Mouse (Mus musculus): ENCODE measurements around the gene Actn3.
"Not testable (repeated sequence)": the region's sequence is repeated elsewhere in the genome, so short reads cannot be mapped to it uniquely, and the experiment has no call there.

Actn3 gene

DNA sequence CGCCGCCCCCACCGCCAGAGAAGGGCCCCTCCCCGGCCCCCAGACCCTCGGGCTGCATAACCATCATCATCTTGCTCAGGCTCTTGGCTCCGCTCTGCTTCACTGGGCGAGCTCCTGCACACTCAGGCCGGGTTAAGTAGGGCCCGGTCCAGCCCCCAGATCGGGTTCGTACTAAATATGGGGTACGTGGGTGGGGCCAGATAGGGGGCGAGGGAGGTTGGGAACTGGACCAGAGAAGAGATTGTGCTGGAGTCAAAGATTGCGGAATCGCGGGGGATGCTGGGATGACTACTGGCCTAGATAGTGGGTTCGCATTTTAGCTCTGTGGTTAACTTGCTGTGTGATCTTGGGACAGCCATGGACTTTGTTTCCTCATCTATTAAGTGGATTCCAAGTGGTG, at the start of gene Actn3:
TSS of gene Actn3 (minus strand) at position 125 of the 400 bp plus-strand sequence.
- no peak for DNase-seq (ENCODE audit: low read depth, low spot score)

DNA sequence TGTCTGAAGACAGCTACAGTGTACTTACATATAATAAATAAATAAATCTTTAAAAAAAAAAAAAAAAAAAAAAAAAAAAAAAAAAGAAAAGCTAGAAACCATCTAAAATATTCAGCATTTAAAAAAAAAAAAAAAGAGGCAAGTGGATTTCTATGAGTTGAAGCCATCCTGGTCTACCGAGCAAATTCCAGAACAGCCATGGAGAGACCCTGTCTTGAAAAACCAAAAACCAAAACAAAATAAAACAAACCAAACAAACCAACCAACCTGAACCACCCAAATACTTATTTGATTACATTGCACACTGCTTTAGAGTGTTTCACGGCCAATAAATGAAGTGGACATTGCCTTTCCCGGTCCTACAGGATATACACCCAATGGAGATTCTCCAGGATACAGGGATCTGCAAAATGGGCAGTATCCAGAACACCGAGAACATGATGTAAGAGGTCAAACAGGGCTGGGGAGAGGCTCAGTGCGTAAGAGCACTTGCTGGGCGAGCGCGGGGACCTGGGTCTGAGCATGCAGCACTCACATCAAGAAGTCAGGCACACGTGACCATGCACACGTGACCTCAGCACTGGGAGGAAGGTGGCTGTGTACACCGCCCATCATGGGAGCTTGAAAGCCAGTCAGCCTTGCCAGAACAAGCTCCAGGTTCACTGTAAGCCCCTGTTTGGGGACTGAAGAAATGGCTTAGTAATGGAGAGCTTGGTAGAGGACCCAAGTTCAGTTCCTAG, 47.6 kb upstream of the Actn3 start:
- no peak for DNase-seq (ENCODE audit: low read depth, low spot score)

DNA sequence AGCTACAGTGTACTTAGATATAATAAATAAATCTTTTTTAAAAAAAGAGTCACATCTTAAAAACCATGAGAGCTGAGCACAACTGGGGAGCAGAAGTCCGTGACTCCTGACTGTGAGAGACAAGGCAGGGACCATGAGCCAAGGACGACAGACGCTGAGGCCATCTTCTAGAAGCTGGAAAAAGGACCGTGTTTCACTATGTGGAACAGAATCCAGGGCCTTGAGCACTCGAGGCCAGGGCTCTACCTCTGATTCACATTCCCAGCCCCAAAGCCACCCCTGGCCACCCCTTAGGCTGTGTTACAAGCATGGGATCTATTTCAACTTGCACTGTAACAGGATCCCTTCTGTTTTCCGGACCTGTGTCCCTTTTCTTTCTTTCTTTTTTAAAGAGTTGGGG, 41.9 kb upstream of the Actn3 start:
- DNase-seq (ENCODE audit: low read depth, low spot score), result no peak

DNA sequence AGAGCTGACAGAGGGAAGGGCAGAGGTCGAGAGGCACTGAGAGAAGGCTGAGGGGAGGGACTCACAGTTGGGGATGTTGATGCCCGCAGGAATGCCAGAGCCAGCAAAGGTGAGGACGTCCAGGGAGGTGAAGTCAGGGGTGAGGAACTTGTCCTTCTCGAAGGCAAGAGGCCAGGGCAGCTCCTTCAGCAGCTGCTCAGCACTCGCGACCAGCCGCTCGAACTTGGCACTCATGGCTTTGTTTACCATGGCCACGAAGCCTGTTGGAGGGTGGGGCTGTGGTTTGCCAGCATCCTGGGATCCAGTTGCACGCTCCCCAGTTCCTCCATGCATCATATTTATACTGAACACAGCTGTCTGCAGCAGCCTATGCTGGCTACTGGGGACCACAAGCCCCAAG, 39.1 kb upstream of the Actn3 start:
- DNase-seq (ENCODE audit: low read depth, low spot score), result no peak

DNA sequence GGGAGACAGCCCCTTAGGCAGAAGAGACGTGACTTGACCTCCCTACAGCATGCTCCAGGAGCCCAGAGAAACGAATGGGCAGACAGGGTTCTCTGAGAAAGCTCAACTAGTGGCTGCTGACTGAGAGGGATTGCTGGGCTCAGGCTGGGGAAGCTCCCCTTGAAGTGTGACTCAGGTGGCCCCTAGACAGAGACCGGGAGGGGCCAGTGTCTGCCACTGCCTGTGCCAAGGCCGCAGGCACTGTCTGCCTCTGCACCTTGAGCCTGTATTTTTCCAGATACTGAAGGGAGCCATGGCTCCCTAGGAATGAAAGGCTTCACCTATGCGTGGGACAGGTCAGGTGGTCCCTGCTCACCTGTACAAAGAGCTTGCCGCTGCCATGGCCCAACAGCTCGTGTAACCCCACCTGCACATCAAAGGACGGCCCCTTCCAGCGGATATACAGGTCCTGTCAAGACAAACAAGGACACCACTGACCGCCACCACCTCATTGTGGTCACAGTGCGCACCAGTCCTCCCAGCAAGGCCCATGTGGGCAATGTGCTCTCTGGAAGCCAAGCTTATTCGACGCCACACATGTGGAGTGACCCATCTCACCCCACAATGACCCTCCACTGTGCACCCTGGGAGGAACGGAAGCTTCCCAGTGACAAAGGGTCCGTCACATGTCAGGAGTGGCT, 38.4 kb upstream of the Actn3 start:
- no peak for DNase-seq (ENCODE audit: low read depth, low spot score)

DNA sequence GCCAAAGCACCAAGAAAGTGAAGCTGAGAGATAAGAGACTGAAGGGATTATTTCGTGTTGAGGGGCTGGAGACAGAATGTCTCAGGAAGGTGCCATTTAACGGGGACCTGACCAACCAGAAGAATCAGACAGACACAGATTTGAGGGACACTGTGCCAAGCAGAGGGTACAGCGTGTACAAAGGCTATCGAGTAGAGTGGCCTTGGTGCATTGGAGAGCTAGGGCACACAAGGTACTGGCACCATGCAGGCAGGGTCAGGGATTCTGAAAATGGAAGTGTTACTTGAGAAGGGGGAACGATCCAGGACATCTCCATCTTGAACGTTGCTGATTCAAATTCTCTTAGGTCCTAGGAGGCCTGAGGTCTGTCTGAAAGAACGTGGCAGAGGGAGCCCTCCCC, 31.7 kb upstream of the Actn3 start:
- no peak for DNase-seq (ENCODE audit: low read depth, low spot score)

DNA sequence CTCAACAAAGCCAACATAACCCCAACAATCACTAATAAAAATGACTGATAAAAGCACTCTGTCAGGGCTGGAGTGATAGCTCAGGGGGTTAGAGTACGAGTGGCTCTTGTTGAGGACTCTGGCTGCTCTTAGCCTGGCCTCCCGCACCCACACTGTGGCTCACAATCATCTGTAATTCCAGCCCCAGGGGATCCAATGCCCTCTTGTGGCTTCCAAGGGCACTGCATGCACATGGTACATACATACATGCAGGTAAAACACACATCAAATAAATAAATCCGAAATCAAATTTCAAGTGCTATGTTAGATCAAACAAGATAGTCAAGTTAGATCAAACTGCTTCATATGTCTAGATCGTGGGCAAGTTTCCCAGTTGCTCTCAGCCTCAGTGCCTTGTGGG, 30.4 kb upstream of the Actn3 start:
- DNase-seq (ENCODE audit: low read depth, low spot score), result no peak

DNA sequence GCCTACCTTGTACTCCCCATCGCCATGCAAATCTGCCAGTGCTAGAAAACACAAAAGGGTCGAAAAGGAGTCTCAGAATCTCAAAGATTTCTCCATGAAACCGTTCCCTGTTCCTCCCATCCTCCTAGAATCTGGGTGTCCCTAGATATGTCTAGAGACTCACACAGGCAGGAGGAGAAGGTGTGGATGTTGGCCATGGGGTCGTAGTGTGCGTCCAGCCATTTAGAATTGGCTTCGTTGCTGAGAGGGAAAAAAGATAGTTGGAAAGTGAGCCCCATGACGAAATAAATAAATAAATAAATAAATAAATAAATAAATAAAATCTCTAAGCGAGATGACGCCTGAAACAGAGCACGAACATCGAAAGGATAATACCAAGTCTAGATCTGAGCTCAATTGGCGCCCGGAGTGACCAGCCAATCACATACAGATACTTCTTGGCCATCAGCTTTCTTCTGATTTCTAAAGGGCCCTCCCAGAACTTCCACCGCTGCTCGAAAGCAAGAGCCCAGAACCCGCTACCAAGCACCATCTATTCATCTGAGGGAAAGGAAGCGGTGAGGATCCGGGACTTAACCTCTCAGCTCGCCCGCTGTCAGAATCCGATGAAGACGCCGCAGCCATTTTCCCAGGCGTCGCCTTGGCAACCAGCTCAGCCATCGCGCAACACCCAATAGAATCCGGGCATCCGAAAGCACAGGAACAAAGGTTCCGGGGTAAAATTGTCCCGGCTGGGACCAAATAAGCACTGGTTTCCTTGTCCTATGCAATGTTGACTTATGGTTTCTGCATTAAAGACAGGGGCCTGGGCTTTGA, 28.5 kb upstream of the Actn3 start, which contains the start of gene Bbs1:
TSS of gene Bbs1 (minus strand) at position 650 of the 816 bp plus-strand sequence.
- peak; percentile 75 for DNase-seq (ENCODE audit: low read depth, low spot score)

DNA sequence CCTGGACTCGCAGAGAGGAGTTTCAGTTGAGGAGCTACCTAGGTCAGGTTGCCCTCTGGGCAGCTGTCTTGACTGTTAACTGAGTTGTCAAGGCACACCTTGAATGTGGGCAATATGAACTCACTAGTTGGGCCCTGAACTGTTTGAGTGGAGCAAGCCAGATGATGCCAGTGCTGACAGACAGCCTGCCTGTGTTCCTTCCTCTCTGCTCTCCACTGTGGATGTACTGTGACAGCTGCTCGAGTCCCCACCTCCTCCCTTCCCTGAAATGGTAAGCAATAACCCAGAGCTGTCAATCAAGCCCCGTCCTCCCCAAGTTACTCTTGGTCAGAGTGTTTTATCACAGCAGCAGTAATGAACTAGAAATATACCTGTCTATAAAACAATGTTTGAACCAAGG, 22.2 kb upstream of the Actn3 start:
- DNase-seq (ENCODE audit: low read depth, low spot score), result no peak

DNA sequence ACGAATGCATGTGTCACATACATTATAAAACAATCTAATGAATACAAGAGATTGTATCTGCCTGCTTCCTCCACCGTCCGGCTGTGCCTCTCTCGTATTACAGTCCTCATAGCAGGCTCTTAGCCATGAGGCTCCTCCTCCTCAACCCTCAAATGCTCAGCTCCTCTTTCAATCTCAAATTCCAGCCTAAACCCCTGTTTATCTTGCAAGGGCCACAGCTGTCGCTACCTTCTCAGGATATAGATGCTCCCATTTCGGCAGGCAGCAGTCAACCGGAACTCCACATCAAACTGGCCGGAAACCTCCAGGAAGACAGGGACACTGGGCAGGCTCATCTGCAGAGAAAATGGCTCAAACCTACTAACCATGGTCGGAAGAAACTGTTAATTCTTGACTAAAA, 21.3 kb upstream of the Actn3 start:
- DNase-seq (ENCODE audit: low read depth, low spot score), result no peak

DNA sequence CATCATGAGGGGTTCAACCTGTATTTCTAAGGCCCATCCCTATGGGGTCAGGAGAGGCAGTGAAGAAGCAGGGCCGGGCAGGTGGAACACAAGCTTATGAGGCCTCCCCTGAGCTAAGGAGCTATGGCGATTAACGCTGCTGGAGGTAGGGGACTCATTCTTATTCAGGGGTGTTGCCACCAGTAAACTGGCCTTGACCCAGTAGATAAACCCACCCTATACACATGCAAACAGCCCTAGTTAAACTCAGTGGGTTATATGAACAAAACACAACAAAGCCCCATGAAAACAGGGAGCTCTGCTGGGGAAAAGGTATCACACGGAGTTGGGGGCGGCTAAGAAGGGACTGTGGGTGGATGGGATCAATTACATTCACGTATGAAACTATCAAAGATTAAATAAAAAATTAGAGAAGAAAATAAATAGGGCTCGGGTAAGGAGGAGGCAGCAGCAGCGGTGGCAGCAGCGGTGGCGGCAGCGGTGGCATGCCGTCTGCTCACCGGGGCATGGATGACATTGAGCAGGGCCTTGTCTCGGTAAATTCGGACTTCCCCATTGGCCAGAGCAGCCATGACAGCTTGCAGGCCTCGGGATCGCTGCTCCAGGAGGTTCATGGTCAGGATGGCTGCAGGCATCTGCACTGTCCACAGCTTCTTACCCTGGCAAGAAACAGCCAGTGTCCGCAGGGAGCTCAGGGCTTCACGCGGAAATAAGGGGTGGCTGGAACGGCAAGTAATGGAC, 19.2 kb upstream of the Actn3 start:
- no peak for DNase-seq (ENCODE audit: low read depth, low spot score)

DNA sequence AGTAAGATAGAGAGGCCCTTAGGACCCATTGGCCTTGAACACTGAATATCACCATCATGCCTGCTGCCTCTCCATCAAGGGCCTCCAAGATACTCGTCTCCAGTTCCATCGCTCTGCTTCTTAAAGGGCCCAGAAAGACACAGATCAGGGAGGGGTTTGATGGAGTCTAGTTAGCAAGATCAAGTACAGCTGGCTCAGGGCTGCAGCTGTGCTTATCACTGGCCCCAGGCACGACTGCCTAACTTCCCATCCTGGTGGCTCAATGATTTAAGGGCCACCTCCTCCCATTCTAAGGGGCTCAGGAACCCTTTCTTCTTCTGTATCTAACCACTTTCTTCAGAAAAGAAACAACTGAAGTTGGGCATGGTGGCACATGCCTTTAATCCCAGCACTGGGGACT, 14.1 kb upstream of the Actn3 start:
- DNase-seq (ENCODE audit: low read depth, low spot score), result no peak

DNA sequence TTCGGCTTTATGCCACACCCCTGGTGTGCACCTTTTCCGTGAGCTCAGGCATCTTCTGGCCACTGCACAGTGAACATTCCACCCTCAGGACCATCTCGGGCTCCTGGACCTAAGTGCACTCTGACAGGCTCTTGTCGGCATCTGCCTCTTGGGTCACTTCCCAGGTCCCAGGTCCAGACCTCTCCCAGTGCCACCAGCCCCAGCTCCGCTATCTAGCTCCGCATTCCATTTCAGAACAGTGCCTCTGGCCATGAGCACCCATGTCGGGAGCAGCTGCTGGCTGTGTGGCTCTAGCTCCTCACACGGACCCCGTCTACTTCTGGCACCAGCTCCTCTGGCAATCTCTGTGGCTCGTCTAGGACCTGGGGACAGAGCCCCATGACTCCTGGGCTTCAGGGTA, 12.1 kb upstream of the Actn3 start:
- no peak for DNase-seq (ENCODE audit: low read depth, low spot score)

DNA sequence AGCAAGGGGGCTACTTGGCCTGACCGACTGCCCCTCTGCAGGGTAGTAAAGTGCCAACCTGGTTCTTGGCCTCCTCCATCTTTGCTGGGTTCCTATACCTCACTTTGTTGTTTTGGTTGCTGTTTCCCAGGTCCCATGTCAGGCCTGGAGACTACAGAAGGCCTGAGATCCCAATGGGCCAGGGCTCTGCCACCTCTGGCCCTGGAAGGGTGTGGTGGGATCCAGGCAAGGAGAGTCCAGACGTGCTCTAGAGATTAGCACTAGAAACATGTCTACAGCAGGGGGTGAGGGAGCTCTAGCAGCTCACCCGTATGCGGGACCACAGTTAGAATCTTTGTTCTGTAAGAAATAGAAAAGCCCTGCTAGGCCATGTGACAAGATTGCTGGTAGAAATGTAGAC, 6.3 kb upstream of the Actn3 start:
- no peak for DNase-seq (ENCODE audit: low read depth, low spot score)

DNA sequence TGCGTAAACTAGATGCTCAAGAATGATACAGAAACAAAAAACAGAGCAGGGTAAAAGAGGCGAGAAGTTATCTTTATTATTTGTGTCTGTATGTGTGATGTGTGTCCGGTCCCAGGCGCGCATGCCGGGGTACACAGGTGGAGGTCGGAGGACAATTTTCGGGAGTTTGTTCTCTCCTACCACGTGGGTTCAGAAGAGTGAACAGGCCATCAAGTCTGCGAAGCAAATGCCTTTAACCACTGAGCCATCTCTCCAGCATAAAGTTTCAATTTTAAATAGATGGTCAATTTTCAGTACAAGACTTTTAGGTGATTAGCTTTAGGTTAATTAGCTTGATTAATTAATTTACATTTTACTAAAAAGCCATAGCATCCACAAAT, 1.6 kb upstream of the Actn3 start:
- DNase-seq (ENCODE audit: low read depth, low spot score), result no peak

DNA sequence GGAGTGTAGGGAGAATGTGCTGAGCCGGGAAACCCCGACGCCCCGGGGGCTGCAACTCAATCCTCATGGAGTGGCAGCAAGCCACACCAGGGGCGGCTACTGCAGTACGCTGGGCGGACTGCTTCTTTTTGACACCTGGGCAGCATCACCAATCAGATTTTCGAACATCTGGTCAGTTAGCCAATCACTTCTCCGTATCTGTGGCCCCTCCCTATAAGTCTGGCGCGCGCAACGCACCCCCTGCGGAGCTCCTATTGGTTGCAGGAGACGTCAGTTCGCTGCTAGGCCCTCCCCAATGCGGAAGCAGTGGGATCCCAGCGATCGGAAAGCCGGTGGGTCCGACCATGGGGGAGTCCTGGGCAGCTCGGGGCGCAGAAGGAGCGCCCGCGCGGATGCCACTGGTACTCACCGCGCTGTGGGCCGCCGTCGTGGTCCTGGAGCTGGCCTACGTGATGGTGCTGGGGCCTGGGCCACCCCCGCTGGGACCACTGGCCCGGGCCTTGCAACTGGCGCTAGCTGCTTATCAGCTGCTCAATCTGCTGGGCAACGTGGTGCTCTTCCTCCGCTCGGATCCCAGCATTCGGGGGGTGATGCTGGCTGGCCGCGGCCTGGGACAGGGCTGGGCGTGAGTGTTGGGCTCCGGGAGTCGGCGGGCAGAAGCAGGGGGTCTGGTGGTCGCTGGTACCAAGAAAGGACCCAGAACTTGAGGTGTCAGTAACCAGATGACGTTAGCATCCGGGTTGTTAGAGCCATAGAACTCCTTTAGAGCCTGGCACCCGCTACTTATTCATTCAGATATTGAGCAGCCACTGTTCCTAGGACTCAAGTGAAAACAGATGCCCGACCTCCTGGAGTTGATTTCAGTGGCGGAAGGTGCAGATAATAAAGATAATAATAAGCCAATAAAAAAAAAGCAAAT, 955 bp upstream of the Actn3 start, which contains the start of gene Zdhhc24:
TSS of gene Zdhhc24 (plus strand) at position 264 of the 919 bp plus-strand sequence.
- DNase-seq (ENCODE audit: low read depth, low spot score), result peak; percentile 96

DNA sequence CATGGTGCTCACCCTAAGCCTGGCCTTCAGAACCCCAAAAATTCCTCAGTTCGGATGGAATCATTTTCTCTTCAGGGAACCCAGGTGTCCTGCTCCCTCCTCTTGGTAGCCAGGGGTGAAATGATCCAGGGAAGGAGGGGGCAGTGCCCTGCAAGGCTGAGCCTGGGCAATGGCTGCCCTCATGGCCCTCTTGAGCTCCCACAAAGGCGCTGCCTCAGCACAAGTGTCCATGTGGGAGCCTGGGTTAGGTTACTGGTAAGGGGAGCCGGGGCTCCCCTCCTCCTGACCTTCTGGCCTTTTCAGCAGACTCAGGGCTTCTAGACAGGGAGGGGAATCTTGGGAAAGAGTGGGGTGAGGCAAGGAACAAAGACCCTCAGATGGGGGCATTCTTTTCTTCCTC, 954 bp downstream of the Actn3 start:
- DNase-seq (ENCODE audit: low read depth, low spot score), result no peak

DNA sequence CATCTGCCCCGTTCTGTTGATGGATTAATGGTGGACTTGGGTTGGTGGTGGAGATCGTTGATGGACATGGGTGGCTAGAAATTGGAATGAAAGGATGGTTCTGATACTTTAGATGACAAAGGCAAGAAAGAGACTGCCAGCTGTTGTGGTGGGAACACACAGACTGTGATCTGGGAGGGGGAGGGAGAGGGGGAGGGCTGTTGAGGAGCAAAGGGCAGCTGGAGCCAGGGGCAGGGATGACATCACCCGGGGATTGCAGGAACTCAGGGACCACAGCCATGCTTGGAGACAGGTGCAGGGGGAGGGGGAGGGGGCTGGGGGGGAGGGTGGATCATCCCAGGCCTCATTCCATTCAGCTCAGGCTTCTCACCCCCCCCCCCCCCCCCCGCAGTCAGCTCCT, 1.5 kb downstream of the Actn3 start:
- no peak for DNase-seq (ENCODE audit: low read depth, low spot score)

DNA sequence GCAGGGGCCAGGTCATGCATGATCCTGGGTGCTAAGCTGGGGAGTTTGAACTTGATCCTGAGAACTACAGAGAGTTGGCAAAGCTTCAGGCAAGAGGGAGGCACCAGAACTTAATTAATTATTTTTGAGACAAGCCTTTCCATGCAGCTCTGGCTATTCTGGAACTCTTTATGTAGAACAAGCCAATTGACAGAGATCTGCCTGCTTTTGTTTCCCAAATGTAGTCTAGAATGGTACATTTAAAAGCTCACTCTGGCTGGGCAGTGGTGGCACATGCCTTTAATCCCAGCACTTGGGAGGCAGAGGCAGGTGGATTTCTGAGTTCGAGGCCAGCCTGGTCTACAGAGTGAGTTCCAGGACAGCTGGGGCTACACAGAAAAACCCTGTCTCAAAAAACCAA, 3.1 kb downstream of the Actn3 start:
- DNase-seq (ENCODE audit: low read depth, low spot score), result not testable (repeated sequence)

DNA sequence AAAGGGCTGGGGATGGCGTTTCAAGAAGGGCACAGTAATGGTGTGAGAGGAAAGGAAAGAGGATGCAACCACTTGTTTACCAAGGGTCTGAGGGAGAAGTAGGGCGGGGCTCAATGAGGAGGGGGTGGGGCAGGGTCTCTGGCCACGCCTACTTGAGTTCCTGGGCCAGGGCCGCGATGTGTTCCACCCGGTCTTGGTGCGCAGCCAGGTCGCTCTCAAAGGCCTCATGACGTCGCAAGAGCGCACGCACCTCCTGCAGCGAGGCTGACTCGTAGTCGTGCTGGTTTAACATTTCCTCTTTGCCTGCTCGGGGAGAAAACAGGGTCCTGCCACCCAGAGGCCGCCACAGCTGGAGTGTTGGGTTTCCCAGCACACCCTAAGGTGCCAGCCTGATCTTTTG, 12.6 kb downstream of the Actn3 start:
- DNase-seq (ENCODE audit: low read depth, low spot score), result no peak

DNA sequence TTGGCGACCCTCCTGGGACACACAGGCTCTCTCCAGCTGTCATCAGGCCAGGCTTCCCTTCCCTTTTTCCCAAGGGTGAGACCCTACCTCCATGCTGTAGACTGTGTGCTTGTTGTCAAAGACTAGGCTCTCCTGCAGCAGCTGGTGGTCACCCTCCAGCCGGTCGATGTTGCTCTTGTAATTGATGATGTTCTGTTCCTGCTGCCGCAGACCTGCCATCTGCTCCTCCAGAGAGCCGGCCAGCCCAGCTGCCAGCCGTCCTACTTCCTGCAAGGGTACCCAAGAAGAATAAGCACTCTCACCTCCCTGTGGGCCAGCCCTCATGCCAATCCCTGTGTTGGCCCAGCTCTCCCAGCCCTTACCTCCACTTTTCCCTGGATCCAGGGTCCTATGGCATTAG, 14.7 kb downstream of the Actn3 start:
- no peak for DNase-seq (ENCODE audit: low read depth, low spot score)

All from telencephalon, adult 2 months (tissue).